Mouse (Mus musculus) splenic B cell, adult 2 months (primary cell): Measurements from ENCODE around the gene Rasa2.
A peak's percentile ranks its signal among the peaks of the same experiment; 100 is the strongest.

Source experiments
- DNase-seq: peaks from one replicate; pipeline ENCODE4 v3.0.0-alpha.2; 2011; ENCODE audit warnings: low read depth, low spot score
- H3K27me3 ChIP-seq: 2 replicates; pipeline ENCODE4 v1.6.1; 2012; ENCODE audit warnings: mild to moderate bottlenecking, low read length, moderate library complexity, mixed read lengths; ENCODE audit not compliant: control insufficient read depth, poor library complexity, insufficient read depth, severe bottlenecking
- H3K36me3 ChIP-seq: 2 replicates; pipeline ENCODE4 v1.6.1; 2012; ENCODE audit warnings: mild to moderate bottlenecking, low read length, moderate library complexity, mixed read lengths; ENCODE audit not compliant: control insufficient read depth, poor library complexity, insufficient read depth, severe bottlenecking

Rasa2 gene

DNA sequence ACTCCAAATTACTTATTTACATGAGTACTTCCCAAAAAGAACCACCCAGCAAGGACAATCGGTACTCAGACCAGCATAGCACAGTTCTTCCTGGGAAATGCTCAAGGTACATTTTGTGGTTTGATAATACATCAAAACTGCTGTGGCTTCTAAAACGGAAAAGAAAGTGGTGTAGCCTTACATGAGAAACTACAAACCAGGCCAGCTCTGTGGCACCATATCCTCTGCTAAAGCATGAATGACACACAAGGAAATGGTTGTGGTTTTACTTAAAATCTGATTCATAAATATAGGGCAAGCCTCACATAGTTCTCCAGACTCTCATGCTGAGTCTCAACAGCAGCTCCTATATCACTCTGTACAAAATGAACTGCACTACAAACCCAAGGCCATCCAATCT is 48.3 kb downstream of the Rasa2 start:
- peak; percentile 49 for DNase-seq
- Histone ChIP-seq H3K36me3 (peaks cover 7% of the 10 kb centered on the region; the same call in 1 of the 2 replicates), H3K27me3 (no peaks in the 10 kb centered on the region)

DNA sequence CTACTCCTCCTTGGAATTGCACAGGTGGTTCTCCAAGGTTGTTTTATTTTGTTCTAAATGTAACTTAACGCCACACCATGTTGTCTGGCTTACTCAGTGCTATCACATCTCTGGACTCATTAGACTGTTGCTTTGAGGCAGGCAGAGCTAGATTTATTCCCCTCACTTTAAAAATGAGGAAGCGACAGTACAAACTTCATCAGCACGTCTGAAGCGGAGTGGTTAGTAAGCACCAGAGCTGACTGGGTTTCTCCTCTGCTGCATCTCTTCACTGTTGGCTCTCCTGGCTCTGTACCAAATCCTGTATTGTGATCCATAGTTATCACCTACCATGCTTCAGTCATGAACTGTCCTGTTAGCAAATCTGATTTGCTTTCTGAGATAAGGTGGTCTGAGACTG is 53.2 kb downstream of the Rasa2 start:
- H3K36me3 ChIP-seq, result peaks cover 13% of the 10 kb centered on the region
- no peaks in the 10 kb centered on the region for H3K27me3 ChIP-seq
- DNase-seq, result peak; percentile 32

DNA sequence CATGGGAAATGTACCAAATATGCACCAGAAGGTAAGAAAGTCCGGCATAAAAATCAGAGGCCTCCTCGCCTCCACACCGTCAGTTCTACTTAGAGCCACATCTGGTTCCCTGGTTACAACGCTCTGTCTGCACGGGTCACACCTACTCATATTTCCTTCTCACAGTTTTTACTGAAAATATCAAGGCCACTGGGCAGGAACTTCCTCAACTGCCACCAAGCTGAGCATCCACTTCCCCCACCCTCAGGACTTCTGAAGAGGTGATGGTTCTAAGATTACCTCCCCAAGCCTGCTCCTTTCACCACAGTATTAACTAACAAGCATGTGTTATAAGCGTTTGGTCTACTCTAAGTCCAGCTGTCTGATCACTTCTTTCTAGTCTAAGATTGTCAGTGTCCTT is 53.7 kb downstream of the Rasa2 start:
- peak; percentile 47 for DNase-seq
- H3K27me3 ChIP-seq, result no peaks in the 10 kb centered on the region
- H3K36me3 ChIP-seq, result peaks cover 16% of the 10 kb centered on the region

DNA sequence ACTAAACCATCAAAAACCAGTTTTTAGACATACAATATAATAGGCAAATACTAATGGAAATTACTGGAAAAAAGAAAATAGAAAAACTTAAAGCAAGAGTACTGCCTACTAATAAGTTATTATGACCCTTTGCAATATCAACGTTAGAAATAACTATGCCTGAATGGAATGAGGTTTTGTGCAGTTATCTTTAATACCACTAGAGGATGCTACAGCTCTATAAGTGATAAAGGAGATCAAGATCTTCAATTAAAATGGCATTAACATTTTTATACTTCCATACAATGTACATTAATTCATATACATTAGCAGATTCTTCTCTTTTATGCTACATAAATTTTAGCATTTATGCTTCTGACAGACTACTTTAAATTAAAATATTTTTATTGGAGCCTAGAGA is 58.2 kb downstream of the Rasa2 start:
- Histone ChIP-seq H3K27me3 (no peaks in the 10 kb centered on the region), H3K36me3 (peaks cover 17% of the 10 kb centered on the region)
- DNase-seq, result peak; percentile 64

DNA sequence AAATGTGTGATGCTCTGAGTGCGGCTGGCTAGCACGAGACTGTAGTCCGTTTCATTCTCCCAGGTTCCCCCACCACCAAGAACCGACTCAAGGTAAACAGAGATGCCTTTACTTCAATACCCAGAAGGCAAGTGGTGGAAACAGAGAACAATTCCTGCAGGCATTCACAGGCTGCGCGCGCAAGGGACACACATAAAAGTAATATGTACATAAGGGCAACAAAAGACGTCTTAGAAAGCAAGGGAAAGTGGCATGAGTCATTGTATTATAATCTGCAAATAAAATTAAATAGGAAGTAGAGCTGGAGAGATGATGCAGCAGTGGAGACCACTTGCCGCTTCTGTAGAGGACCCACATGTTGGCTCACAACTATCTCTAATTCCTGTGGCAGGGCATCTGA is 58.7 kb downstream of the Rasa2 start:
- peaks cover 18% of the 10 kb centered on the region for H3K36me3 ChIP-seq
- DNase-seq, result no peak
- no peaks in the 10 kb centered on the region for H3K27me3 ChIP-seq

DNA sequence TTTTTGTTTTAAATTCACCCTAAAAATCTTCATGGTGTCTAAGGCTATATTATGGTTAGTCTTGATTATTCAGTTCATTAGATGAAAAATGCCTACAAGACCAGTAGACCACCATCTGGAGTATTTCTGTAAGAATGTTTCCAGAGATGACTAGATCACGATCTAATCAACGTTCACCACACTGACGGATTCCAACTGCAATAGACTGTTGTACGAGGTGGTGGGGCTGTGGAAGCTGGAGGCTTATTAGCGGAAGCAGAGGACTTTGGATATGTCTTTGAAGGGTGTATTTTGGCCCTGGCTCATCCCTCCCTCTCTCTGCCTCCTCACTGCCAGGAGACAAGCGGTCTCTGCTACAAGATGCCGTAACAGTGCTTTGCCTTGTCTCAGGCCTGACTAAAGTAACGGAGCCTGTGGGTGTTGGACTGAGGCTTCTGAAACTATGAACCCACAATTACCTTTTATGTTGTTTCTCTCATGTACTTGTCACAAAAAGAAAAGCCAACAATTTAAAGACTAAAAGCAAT is 64.9 kb downstream of the Rasa2 start:
- Histone ChIP-seq H3K36me3 (peaks cover 20% of the 10 kb centered on the region), H3K27me3 (no peaks in the 10 kb centered on the region)
- DNase-seq, result no peak

DNA sequence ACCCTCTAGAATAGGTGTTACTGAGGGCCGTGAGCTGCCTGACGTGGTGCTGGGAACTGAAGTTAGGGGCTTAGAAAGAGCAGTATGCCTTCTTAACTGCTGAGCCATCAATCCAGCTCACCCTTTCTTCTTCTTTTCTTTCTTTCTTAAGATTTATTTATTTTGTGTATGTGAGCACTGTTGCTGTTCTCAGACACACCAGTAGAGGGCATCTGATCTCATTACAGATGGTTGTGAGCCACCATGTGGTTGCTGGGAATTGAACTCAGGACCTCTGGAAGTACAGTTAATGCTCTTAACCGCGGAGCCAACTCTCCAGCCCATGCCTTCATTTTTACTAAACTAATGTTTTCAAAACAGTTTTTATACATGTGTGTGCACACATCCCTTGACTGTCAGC is 67.9 kb downstream of the Rasa2 start:
- peaks cover 16% of the 10 kb centered on the region for H3K36me3 ChIP-seq
- H3K27me3 ChIP-seq, result no peaks in the 10 kb centered on the region
- no peak for DNase-seq

DNA sequence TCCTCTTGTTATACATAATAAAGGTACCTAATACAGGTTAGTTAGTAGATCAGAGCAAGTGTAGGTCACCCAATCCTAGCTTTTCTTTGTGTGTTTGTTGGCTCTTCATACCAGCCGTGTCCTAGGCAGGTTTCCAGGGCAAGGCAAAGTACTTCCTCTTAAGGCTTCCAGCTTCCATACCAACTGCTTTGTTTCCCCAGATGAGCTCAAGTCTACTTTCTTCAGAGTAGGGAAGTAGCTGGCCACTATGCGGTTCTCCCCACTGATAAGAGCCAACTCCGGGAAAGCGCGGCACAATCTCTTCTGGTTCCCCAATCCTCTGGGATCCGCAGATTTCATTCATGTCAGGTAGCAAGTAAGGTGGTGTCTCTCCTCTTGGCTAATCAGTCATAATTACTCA is 72.3 kb downstream of the Rasa2 start:
- peaks cover 8% of the 10 kb centered on the region for H3K36me3 ChIP-seq
- no peak for DNase-seq
- H3K27me3 ChIP-seq, result no peaks in the 10 kb centered on the region

DNA sequence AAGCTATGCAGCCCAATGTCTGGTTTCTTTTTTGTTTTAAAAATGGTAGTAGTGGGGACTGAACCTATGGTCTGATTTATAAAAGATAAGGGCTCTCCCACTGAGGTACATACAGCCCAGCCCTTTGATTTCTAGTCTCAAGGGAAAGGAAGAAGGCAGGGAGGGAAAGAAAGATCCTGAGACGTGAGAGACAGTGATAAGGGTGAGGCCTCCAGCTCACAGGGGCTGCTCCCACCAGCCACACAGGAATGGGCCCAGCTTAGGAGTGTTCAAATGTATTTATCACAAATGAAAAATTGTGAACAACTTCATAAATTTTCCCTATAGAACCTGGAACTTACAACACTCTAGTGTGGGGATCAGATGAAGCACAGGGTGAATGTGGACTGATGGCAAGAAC is 72.8 kb downstream of the Rasa2 start:
- Histone ChIP-seq H3K36me3 (peaks cover 8% of the 10 kb centered on the region), H3K27me3 (no peaks in the 10 kb centered on the region)
- no peak for DNase-seq

DNA sequence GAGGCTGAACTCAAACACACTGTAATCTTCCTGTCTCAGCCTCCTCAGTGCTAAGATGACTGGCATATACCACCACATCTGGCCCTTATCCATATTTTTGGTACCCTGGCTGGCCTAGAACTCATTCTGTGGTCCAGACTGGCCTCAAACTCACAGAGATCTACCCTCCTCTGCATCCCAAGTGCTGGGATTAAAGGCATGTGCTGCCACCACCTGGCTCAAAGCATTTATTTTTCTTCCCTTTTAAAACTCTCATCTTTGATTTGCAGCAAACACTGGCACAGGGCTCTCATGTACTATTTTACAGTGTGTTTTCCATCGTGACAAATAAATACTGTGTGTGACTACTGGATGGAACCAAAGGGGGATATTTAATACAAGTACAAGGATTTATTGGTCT is 77.3 kb downstream of the Rasa2 start:
- H3K36me3 ChIP-seq, result peaks cover 8% of the 10 kb centered on the region; the same call in 1 of the 2 replicates
- DNase-seq, result no peak
- no peaks in the 10 kb centered on the region for H3K27me3 ChIP-seq

DNA sequence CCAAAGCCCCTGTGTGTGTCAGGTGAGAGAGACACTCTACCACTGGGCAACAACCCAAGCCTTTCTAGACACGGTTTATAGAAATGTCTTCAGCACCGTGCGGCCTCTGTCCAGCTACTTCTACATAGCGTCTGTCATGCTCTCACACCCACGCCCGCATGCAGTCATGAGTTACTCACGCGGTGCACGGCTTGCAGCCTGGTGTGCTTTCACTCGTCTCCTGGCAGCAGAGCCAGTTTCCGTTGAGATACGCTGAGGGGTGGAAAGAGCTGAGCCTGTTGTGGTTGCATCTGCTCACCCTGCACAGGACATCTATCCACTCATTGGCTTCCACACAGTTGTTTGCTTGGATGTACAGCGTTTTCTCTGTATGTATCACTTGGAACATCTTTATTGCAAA is 86.0 kb downstream of the Rasa2 start:
- no peak for DNase-seq
- Histone ChIP-seq H3K27me3 (no peaks in the 10 kb centered on the region), H3K36me3 (0 out of 2 replicates have a peak, but pooled peaks cover 3% of the 10 kb centered on the region)

DNA sequence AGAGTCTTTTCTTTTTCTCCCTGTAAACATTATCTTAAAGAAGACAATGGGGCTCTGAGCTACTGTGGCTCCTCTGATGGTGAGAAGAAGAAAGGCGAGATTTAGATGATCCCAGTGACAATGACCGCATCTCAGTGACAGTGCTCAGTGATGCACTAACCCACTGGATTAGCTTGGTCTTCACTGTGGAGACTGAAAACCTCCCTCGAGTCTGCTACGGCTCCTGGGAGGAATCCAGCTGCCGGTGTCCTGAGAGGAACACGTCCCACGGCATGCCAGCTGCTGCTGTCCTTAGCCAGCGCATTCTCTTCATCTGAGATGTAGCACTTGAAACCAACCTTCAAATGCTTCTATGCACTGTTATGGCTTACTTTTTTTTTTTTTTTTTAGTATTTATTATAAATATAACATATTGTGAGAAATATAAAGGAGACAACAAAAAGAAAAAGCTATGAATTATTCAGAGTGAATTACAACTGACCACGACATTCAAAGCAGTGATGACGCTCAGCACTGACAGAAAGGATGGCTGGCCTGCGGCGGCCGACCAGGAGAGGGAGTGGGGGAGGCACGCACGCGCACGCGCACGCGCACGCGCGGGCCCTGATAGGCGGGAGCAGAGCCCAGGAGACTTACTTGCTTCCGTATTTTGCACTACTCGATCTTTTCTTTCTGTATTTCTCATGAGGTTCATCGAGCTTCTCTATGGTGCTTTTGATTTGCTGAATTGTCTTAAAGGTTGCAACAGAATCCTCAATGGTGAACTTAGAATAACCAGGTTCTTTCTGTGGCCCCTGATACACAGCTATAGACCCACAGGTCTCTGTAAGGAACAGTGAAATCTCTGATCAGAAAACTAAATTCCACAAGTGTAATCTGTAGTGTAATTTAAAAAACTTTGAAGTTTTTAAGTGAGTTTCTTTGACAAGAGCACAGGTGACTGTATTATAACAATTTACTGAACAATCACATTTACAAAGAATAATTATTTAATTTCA is 87.5 kb downstream of the Rasa2 start:
- Histone ChIP-seq H3K36me3 (0 out of 2 replicates have a peak, but pooled peaks cover 3% of the 10 kb centered on the region), H3K27me3 (no peaks in the 10 kb centered on the region)
- DNase-seq, result peak; percentile 81

DNA sequence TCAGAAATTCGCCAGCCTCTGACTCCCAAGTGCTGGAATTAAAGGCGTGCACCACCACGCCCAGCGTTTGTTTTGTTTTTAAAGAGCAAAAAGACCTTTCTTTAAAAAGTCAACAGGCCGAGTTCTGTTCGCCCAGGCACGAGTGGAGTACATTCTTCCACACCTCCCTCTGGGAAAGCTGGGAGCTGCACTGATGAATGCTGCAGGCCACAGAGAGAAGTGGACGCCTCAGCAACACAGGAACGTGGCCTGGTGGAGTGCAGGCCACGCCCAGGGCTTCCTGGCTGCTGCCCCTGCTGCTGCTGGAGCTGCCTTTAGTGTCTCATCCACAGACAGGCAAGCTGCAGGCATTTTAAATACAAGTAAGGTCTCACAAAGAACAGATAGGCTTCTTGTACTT is 92.5 kb downstream of the Rasa2 start:
- DNase-seq, result no peak
- H3K27me3 ChIP-seq, result no peaks in the 10 kb centered on the region
- H3K36me3 ChIP-seq, result no peaks in the 10 kb centered on the region

DNA sequence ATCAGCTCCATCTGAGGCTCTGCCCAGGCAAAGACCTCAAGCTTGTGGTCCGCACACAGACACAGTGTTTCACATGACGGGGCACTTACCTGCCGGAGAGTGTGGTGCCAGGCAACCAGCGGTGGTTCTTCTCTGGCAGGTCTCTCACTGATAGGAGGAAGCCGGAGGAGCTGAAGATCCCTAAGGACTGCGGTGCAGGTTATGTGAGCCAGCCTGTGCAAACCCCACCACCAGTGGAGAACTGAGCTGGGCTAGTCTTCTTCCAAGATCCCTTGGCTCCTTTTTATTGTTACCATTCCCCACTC is 93.8 kb downstream of the Rasa2 start:
- no peaks in the 10 kb centered on the region for H3K36me3 ChIP-seq
- no peaks in the 10 kb centered on the region for H3K27me3 ChIP-seq
- DNase-seq, result no peak

DNA sequence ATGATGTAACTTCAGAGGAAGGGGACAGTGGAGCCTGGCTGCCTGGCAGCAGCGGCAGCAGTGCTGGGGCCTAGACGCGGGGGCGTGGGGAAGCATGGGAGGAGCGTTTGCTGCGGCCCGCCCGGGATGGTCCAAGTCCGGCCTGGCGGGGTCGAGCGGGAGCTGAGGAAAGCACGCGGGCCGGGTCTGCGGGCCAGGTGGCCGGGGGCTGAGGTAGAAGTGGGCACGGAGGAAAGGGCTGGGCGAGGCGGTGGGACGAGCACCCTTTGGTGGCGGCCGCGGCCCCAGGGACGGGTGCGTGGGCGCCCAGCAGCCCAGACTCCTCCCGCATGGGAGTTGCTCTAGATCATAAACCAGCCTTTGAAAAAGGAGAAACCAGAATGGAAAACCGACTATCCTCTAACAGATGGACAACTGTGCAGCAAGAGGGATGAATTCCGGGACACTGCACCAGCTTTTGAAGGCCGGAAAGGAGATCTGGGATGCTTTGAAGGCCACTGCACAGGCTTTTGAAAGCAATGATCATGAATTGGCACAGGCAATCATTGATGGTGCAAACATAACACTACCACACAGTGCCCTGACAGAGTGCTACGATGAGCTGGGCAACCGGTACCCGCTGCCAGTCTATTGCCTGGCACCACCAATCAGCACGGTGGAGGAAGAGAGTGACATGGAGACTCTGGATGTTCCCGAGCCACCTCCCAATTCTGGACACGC is 94.4 kb downstream of the Rasa2 start:
- Histone ChIP-seq H3K36me3 (no peaks in the 10 kb centered on the region), H3K27me3 (no peaks in the 10 kb centered on the region)
- peak; percentile 11 for DNase-seq
